Mouse (Mus musculus): Measurements from ENCODE around the gene Fads2. TPM values are rescaled to one million over a fixed set of nuclear protein-coding genes. Genes with fewer than 3 reads are reported as not detected.

The Fads2 gene
- polyA plus RNA-seq, 1 experiment from 2014 or later: 71.4 TPM

- 87% methylated on average over 8 of the region's 8 CpGs for WGBS
- Histone ChIP-seq H3K36me3 (ENCODE audit: control insufficient read depth, insufficient read depth, low read length) (peaks cover 68% of the 10 kb centered on the region), H3K4me3 (ENCODE audit: low read depth, low read length) (no peak overlapping the region), H3K27me3 (replicated peaks; ENCODE audit: control insufficient read depth, insufficient read depth, low read length) (no peaks in the 10 kb centered on the region), H3K4me1 (replicated peaks; ENCODE audit: control insufficient read depth, insufficient read depth, low read length) (peaks cover 5% of the 10 kb centered on the region), H3K9ac (ENCODE audit: low read length) (no peak overlapping the region), H3K9me3 (ENCODE audit: control insufficient read depth, low read length) (no peaks in the 10 kb centered on the region), H3K27ac (ENCODE audit: low read depth) (no peak overlapping the region), H3K4me2 (ENCODE audit: low read length) (no peak overlapping the region)
- ATAC-seq (replicated peaks; ENCODE audit: low FRiP score, low TSS enrichment, low read depth) (no peak), DNase-seq (ENCODE audit: low spot score) (no peak)
These were observed 39.3 kb downstream of the Fads2 start for GRCm38 (mm10) chr19:10062292-10062691.

- no peak for ATAC-seq (replicated peaks; ENCODE audit: low FRiP score, low TSS enrichment, low read depth)
- no peak overlapping the region for H3K4me2 ChIP-seq (ENCODE audit: low read length)
These were observed 39.9 kb downstream of the Fads2 start for GRCm38 (mm10) chr19:10061624-10062023.

GRCm38 (mm10) chr19:10060783-10061590 is 40.6 kb downstream of the Fads2 start:
- no peak overlapping the region for H3K4me3 ChIP-seq (ENCODE audit: low read depth, low read length)
- no peaks in the 10 kb centered on the region for H3K27me3 ChIP-seq (replicated peaks; ENCODE audit: control insufficient read depth, insufficient read depth, low read length)
- no peak overlapping the region for H3K4me2 ChIP-seq (ENCODE audit: low read length)
- WGBS: 57% methylated on average over 8 of the region's 8 CpGs
- H3K9ac ChIP-seq (ENCODE audit: low read length): no peak overlapping the region
- H3K27ac ChIP-seq (ENCODE audit: low read depth): peak overlapping the region; percentile 28; the same call in 1 of the 2 replicates
- DNase-seq (ENCODE audit: low spot score): peak; percentile 62
- H3K9me3 ChIP-seq (ENCODE audit: control insufficient read depth, low read length): no peaks in the 10 kb centered on the region
- H3K4me1 ChIP-seq (replicated peaks; ENCODE audit: control insufficient read depth, insufficient read depth, low read length): peaks cover 5% of the 10 kb centered on the region
- ATAC-seq (replicated peaks; ENCODE audit: low FRiP score, low TSS enrichment, low read depth): no peak
- peaks cover 58% of the 10 kb centered on the region for H3K36me3 ChIP-seq (ENCODE audit: control insufficient read depth, insufficient read depth, low read length)

More at GRCm38 (mm10) chr19:10061624-10062023, 39.9 kb downstream of the Fads2 start:
- Histone ChIP-seq H3K36me3 (ENCODE audit: control insufficient read depth, insufficient read depth, low read length) (peaks cover 65% of the 10 kb centered on the region), H3K9me3 (ENCODE audit: control insufficient read depth, low read length) (no peaks in the 10 kb centered on the region), H3K4me3 (ENCODE audit: low read depth, low read length) (no peak overlapping the region), H3K27ac (ENCODE audit: low read depth) (no peak overlapping the region), H3K9ac (ENCODE audit: low read length) (no peak overlapping the region), H3K4me1 (replicated peaks; ENCODE audit: control insufficient read depth, insufficient read depth, low read length) (peaks cover 5% of the 10 kb centered on the region), H3K27me3 (replicated peaks; ENCODE audit: control insufficient read depth, insufficient read depth, low read length) (no peaks in the 10 kb centered on the region)
- WGBS: 84% methylated on average over 2 of the region's 2 CpGs
- DNase-seq (ENCODE audit: low spot score): no peak

GRCm38 (mm10) chr19:10059911-10060567 is 41.5 kb downstream of the Fads2 start:
- ATAC-seq (replicated peaks; ENCODE audit: low FRiP score, low TSS enrichment, low read depth): peak; percentile 59
- peaks cover 53% of the 10 kb centered on the region for H3K36me3 ChIP-seq (ENCODE audit: control insufficient read depth, insufficient read depth, low read length)

GRCm38 (mm10) chr19:10058876-10059427 is 42.6 kb downstream of the Fads2 start:
- H3K36me3 ChIP-seq (ENCODE audit: control insufficient read depth, insufficient read depth, low read length): peaks cover 50% of the 10 kb centered on the region
- no peaks in the 10 kb centered on the region for H3K9me3 ChIP-seq (ENCODE audit: control insufficient read depth, low read length)
- H3K4me1 ChIP-seq (replicated peaks; ENCODE audit: control insufficient read depth, insufficient read depth, low read length): peaks cover 5% of the 10 kb centered on the region
- no peak overlapping the region for H3K27ac ChIP-seq (ENCODE audit: low read depth)
- H3K9ac ChIP-seq (ENCODE audit: low read length): no peak overlapping the region
- DNase-seq (ENCODE audit: low spot score) (no peak), ATAC-seq (replicated peaks; ENCODE audit: low FRiP score, low TSS enrichment, low read depth) (no peak)
- H3K4me2 ChIP-seq (ENCODE audit: low read length): no peak overlapping the region
- H3K4me3 ChIP-seq (ENCODE audit: low read depth, low read length): no peak overlapping the region
- no peaks in the 10 kb centered on the region for H3K27me3 ChIP-seq (replicated peaks; ENCODE audit: control insufficient read depth, insufficient read depth, low read length)
- WGBS: 63% methylated on average over 9 of the region's 9 CpGs

More at GRCm38 (mm10) chr19:10059911-10060567, 41.5 kb downstream of the Fads2 start:
- Histone ChIP-seq H3K4me1 (replicated peaks; ENCODE audit: control insufficient read depth, insufficient read depth, low read length) (peaks cover 5% of the 10 kb centered on the region), H3K9me3 (ENCODE audit: control insufficient read depth, low read length) (no peaks in the 10 kb centered on the region), H3K27ac (ENCODE audit: low read depth) (no peak overlapping the region), H3K4me2 (ENCODE audit: low read length) (no peak overlapping the region), H3K4me3 (ENCODE audit: low read depth, low read length) (no peak overlapping the region), H3K27me3 (replicated peaks; ENCODE audit: control insufficient read depth, insufficient read depth, low read length) (no peaks in the 10 kb centered on the region), H3K9ac (ENCODE audit: low read length) (no peak overlapping the region)
- WGBS: 36% methylated on average over 10 of the region's 10 CpGs
- peak; percentile 73 for DNase-seq (ENCODE audit: low spot score)

GRCm38 (mm10) chr19:10058352-10058825 is 43.2 kb downstream of the Fads2 start:
- Histone ChIP-seq H3K4me3 (ENCODE audit: low read depth, low read length) (no peak overlapping the region), H3K4me1 (replicated peaks; ENCODE audit: control insufficient read depth, insufficient read depth, low read length) (peaks cover 5% of the 10 kb centered on the region), H3K9ac (ENCODE audit: low read length) (no peak overlapping the region), H3K27ac (ENCODE audit: low read depth) (no peak overlapping the region), H3K36me3 (ENCODE audit: control insufficient read depth, insufficient read depth, low read length) (peaks cover 47% of the 10 kb centered on the region), H3K27me3 (replicated peaks; ENCODE audit: control insufficient read depth, insufficient read depth, low read length) (no peaks in the 10 kb centered on the region), H3K9me3 (ENCODE audit: control insufficient read depth, low read length) (no peaks in the 10 kb centered on the region), H3K4me2 (ENCODE audit: low read length) (no peak overlapping the region)
- WGBS: 71% methylated on average over 1 of the region's 1 CpGs
- no peak for DNase-seq (ENCODE audit: low spot score)
- ATAC-seq (replicated peaks; ENCODE audit: low FRiP score, low TSS enrichment, low read depth): no peak

- Histone ChIP-seq H3K4me2 (ENCODE audit: low read length) (no peak overlapping the region), H3K9ac (ENCODE audit: low read length) (no peak overlapping the region), H3K36me3 (ENCODE audit: control insufficient read depth, insufficient read depth, low read length) (peaks cover 47% of the 10 kb centered on the region), H3K4me1 (replicated peaks; ENCODE audit: control insufficient read depth, insufficient read depth, low read length) (peaks cover 5% of the 10 kb centered on the region), H3K27me3 (replicated peaks; ENCODE audit: control insufficient read depth, insufficient read depth, low read length) (no peaks in the 10 kb centered on the region), H3K9me3 (ENCODE audit: control insufficient read depth, low read length) (no peaks in the 10 kb centered on the region), H3K27ac (ENCODE audit: low read depth) (no peak overlapping the region), H3K4me3 (ENCODE audit: low read depth, low read length) (no peak overlapping the region)
- 57% methylated on average over 11 of the region's 11 CpGs for WGBS
- DNase-seq (ENCODE audit: low spot score) (no peak), ATAC-seq (replicated peaks; ENCODE audit: low FRiP score, low TSS enrichment, low read depth) (peak; percentile 22; the same call in 1 of the 2 replicates)
These were observed 43.8 kb downstream of the Fads2 start for GRCm38 (mm10) chr19:10057486-10058351.

- Histone ChIP-seq H3K9ac (ENCODE audit: low read length) (no peak overlapping the region), H3K4me1 (replicated peaks; ENCODE audit: control insufficient read depth, insufficient read depth, low read length) (peaks cover 5% of the 10 kb centered on the region), H3K4me2 (ENCODE audit: low read length) (no peak overlapping the region), H3K4me3 (ENCODE audit: low read depth, low read length) (no peak overlapping the region), H3K9me3 (ENCODE audit: control insufficient read depth, low read length) (no peaks in the 10 kb centered on the region), H3K36me3 (ENCODE audit: control insufficient read depth, insufficient read depth, low read length) (peaks cover 40% of the 10 kb centered on the region), H3K27me3 (replicated peaks; ENCODE audit: control insufficient read depth, insufficient read depth, low read length) (no peaks in the 10 kb centered on the region), H3K27ac (ENCODE audit: low read depth) (no peak overlapping the region)
- DNase-seq (ENCODE audit: low spot score) (no peak), ATAC-seq (replicated peaks; ENCODE audit: low FRiP score, low TSS enrichment, low read depth) (no peak)
- 79% methylated on average over 3 of the region's 3 CpGs for WGBS
These were observed 44.9 kb downstream of the Fads2 start for GRCm38 (mm10) chr19:10056686-10057085.
